Mouse (Mus musculus) 3134 (cell line): ENCODE measurements around the gene Rpl39.

ENCODE experiments used
- DNase-seq: peaks from one replicate; pipeline ENCODE4 v3.0.0-alpha.2; 2011; ENCODE audit warnings: low spot score; ENCODE audit not compliant: insufficient read length; ENCODE audit errors: extremely low read depth

Rpl39 gene

DNA sequence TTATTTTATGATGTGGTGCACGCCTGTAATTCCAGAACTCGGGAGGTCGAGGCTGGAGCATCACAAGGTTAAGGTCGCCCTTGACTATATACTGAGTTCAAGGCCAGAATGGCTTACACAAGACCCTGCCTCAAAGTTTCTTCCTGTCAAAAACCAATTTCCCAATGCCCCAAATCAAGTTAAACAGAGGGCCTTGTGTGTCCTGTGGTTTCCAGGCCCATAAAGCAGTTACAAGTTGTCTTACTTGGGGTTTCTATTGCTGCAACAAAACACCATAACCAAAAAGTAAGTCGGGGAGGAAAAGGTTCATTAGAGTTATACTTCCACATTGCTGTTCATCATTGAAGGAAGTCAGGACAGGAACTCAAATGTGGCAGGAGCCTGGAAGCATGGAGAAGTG, 16.4 kb downstream of the Rpl39 start:
- DNase-seq: no peak

DNA sequence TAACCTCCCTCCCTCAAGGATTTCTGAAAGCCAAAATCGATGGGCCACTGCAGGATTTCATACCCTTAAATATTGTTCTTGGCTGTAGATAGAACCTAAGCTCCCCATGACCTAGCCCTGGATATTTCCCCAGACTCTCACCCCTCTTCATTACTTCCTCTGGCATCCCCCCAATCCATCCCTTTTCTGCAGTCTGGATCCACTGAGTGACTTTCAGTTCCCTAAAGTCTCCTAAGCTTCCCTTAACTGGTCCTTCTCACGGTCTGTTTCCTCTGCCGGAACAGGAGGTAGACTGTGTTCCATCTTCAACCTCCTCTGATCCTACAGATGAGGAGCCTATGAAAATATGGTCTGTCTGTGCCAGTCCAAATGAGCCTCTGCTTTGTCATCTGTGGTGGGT, 17.9 kb downstream of the Rpl39 start:
- no peak for DNase-seq

DNA sequence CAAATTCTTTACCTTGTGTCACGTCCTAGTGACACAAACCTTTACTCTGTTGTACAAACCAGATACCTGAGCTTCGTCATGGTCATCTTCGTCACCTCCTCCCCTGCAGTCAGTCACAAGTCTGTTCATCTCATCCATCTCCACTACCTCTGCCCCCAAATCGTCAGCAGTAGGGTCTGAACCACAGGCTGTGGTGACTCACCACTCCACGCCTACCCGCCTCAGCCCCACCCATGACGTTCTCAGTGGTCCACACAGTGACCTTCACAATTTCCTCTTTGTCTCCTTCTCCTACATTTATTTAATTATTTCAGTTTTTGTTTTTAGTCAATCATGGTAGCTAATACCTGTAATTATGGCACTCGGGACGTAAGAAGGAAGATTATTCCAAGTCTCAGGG, 21.3 kb downstream of the Rpl39 start:
- DNase-seq: no peak

DNA sequence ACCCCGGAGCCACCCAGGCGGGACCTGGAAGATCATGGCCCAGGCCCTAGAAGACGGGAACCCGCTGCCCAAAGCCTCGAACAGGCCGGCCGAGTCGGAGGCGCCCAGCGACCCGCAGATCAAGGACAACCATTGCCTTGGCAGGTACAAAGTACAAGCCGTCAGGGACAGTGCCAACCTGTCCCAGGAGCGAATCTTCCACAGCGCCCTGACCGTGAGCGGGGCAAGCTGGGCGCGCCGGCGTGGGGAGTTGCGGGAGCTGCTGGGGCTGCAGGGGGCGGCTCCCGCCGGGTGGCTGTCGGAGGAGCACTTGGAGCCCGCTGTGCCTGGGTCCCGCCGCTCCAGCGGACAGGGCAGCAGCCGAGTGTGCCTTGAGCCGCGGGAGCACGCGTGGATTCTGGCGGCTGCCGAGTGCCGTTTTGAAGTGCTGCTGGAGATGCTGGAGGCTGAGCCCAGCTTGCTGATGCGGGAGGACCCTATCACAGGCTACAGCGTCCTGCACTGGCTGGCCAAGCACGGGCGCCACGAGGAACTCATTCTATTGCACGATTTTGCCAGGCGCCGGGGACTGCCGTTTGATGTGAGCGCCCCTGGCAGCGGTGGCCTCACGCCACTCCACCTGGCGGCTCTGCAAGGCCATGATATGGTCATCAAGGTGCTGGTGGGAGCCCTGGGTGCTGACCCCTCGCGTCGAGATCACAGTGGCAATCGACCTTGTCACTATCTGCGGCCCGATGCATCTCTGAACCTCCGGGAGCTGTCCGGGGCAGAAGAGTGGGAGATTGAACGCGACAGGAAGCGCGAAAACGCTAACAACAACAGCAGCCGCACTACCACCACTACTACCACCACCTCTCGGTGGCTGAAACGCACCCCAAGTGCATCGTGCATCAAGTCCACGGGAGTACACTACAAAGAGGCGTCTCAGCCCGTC, 36.0 kb downstream of the Rpl39 start:
- peak; percentile 2 for DNase-seq

DNA sequence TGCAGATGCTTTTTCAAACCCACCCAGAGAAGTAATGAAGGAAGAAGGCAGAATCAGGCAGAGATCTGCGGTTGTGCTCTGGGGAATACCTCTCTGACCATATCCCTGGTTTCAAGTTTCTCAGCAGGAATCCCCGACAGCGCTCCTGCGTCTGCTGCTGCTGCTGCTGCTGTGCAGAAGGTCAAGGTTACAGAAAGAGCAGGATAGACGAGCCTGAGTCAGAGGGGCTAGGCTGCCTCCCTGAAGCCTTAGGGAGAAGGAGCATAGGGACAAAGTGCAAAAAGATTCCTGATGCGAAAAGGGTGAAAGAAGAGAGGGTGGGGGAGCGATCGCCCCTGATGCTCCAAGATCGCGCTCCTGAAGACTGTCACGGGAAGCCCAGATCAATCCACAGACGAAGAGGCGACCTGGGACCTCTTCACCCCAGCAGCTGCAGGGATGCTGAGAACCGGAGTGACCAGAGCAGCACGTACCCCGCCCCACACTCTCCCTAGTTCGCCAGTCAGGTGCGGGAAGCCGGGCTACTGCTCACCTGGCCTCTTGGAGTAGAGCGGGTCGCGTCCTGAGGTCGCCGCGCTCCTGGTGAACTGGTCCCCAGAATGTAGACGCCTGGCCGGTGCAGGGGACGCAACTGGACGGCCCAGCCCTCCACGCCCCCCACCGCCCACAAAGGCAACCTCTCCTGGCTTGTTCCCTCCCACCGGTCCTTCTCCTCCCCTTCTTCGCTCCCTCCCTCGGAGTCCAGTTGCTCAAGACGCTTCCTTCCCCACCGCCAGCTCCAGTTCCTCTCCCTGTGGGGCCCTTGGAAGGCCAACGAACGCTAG, 36.9 kb downstream of the Rpl39 start, which contains the start of gene Sowahd:
Gene Sowahd (plus strand): TSS at position 780 of the 824 bp plus-strand sequence.
- no peak for DNase-seq

DNA sequence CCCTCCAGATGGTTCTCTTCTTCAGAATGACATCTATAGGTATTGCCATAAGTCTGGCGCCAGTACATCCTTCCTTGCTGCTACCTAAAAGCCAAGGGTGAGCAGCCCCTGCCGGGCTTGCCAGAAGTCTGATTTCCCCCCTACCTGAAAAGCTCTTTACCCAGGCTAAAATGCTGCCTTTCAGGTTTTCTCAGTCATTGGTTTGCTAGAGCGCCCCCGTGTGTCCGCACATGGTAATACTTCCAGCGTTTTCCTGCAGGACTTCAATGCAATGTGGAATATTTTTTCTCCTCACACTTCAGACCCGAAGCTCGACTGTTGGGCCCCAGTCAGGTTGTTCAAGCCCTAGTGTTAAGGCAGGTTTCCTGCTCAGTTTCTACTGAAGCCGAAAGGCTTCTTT, 42.5 kb downstream of the Rpl39 start:
- no peak for DNase-seq
